Mouse (Mus musculus): ENCODE results near the gene Zzef1.

- TF ChIP-seq GATA1 (IDR thresholded peaks at IDR 0.05; ENCODE audit: borderline replicate concordance, low read length), result no peak
- no peak for TF ChIP-seq FLI1 (IDR thresholded peaks at IDR 0.05; ENCODE audit: low read length)
These were observed 164.1 kb downstream of the Zzef1 start for GRCm38 (mm10) chr11:72959924-72960679.
